Mouse (Mus musculus) bone marrow macrophage, adult 2 months (primary cell): ENCODE results near the gene Gata3.

Source experiments
- CTCF ChIP-seq: IDR thresholded peaks from 2 replicates; pipeline ENCODE4 v1.5.1; 2012; ENCODE audit warnings: low read depth, mild to moderate bottlenecking, low read length, moderate library complexity
- POLR2A ChIP-seq: IDR thresholded peaks from 2 replicates; pipeline ENCODE4 v1.6.1; 2012; ENCODE audit warnings: mild to moderate bottlenecking, low read depth, low read length, borderline replicate concordance

- TF ChIP-seq CTCF, result no peak
- no peak for TF ChIP-seq POLR2A
Observed at GRCm38 (mm10) chr2:9885217-9885770, 4.5 kb downstream of the Gata3 start.
